Mouse (Mus musculus) right cerebral cortex, postnatal 10 days (tissue): ENCODE data around the gene Spg20.

ENCODE experiments used
- DNase-seq, 2 experiments: peaks; one replicate each; pipeline ENCODE4 v3.0.0; 2021; ENCODE audit warnings: low spot score in 2 of 2

Spg20 gene

GRCm38 (mm10) chr3:55147156-55147555, 35.2 kb downstream of the Spg20 start:
- DNase-seq = no peak

- no peak for DNase-seq
Observed at GRCm38 (mm10) chr3:55148091-55148490, 36.2 kb downstream of the Spg20 start.

GRCm38 (mm10) chr3:55151656-55152433, 39.9 kb downstream of the Spg20 start:
- DNase-seq = peak; percentile 63 to 83

- no peak for DNase-seq
Observed at GRCm38 (mm10) chr3:55152673-55153334, 40.9 kb downstream of the Spg20 start.

- DNase-seq = peak; percentile 32 to 43
Observed at GRCm38 (mm10) chr3:55154163-55154562, 42.3 kb downstream of the Spg20 start.

GRCm38 (mm10) chr3:55157413-55157812, 45.5 kb downstream of the Spg20 start:
- DNase-seq = peak in 1 of 2 experiments; percentile 49

GRCm38 (mm10) chr3:55161144-55161543, 49.2 kb downstream of the Spg20 start:
- no peak for DNase-seq

GRCm38 (mm10) chr3:55163510-55163909, 51.6 kb downstream of the Spg20 start:
- no peak for DNase-seq

- DNase-seq = no peak
Observed at GRCm38 (mm10) chr3:55172478-55172877, 60.6 kb downstream of the Spg20 start.

GRCm38 (mm10) chr3:55177271-55177670, 65.4 kb downstream of the Spg20 start:
- no peak for DNase-seq

- DNase-seq = no peak
Observed at GRCm38 (mm10) chr3:55181766-55182165, 69.9 kb downstream of the Spg20 start, which contains the start of gene Sohlh2. Sohlh2 (plus strand) TSS chr3:55182028.
